In genomic region chr2:115897559-115897958, GRCm38 (mm10) we compare ENCODE assay signal across 16 mouse cellular contexts.
A peak's percentile ranks its signal among the peaks of the same experiment; 100 is the strongest.
DNase-seq lines count a peak whose midpoint lies in the region; ATAC-seq lines count a peak whose summit lies in the region.
"Had no signal": no experiment of that assay in that cellular context is flagged by ENCODE, and none has a peak within 500 bp of the region (broad histone marks: within the 10 kb centered on the region; RNA-seq: fewer than 3 reads in every experiment).

No protein-coding gene starts in this region.

- peak overlapping the region; percentile 38; the same call in 1 of the 2 replicates for H3K9ac ChIP-seq in forebrain, embryonic 13.5 days
- no peak overlapping the region for H3K9ac ChIP-seq in limb, embryonic 11.5 days (ENCODE audit: low read length)
- H3K9ac ChIP-seq in hindbrain, embryonic 14.5 days: peak overlapping the region; percentile 14; the same call in 1 of the 2 replicates
- no peak overlapping the region for H3K9ac ChIP-seq in neural tube, embryonic 12.5 days
- H3K9ac ChIP-seq in liver, embryonic 12.5 days: no peak overlapping the region
- H3K9ac ChIP-seq: embryonic facial prominence, embryonic 15.5 days; heart, embryonic 12.5 days; lung, embryonic 14.5 days had no signal

- WGBS in forebrain, embryonic 13.5 days: 28% methylated on average over 5 of the region's 5 CpGs
- 38% methylated on average over 5 of the region's 5 CpGs for WGBS in forebrain, embryonic 10.5 days
- 9% methylated on average over 5 of the region's 5 CpGs for WGBS in limb, embryonic 11.5 days
- WGBS in limb, embryonic 10.5 days: 34% methylated on average over 5 of the region's 5 CpGs
- WGBS in hindbrain, embryonic 14.5 days: 29% methylated on average over 5 of the region's 5 CpGs
- WGBS in neural tube, embryonic 12.5 days: 14% methylated on average over 5 of the region's 5 CpGs
- 71% methylated on average over 5 of the region's 5 CpGs for WGBS in liver, embryonic 12.5 days (ENCODE audit: insufficient replicate concordance)

- no peak overlapping the region for H3K4me2 ChIP-seq in forebrain, embryonic 13.5 days
- no peak overlapping the region for H3K4me2 ChIP-seq in limb, embryonic 11.5 days (ENCODE audit: low read depth, severe bottlenecking)
- H3K4me2 ChIP-seq in hindbrain, embryonic 14.5 days (replicated peaks): peak overlapping the region; percentile 31
- peak overlapping the region; percentile 7; the same call in 1 of the 2 replicates for H3K4me2 ChIP-seq in neural tube, embryonic 12.5 days (replicated peaks)
- H3K4me2 ChIP-seq in liver, embryonic 12.5 days: no peak overlapping the region
- H3K4me2 ChIP-seq: embryonic facial prominence, embryonic 15.5 days; heart, embryonic 12.5 days; lung, embryonic 14.5 days had no signal

- no peak for ATAC-seq in forebrain, embryonic 13.5 days
- peak; percentile 68; the same call in 1 of the 2 replicates for ATAC-seq in limb, embryonic 11.5 days (ENCODE audit: insufficient number of reproducible peaks, low FRiP score, low TSS enrichment, low read depth)
- peak; percentile 64 for ATAC-seq in hindbrain, embryonic 14.5 days (ENCODE audit: low FRiP score)
- ATAC-seq in neural tube, embryonic 12.5 days (ENCODE audit: low FRiP score, low read depth): peak; percentile 51
- no peak for ATAC-seq in liver, embryonic 12.5 days
- ATAC-seq: inflammation-experienced regulatory T-cells, adult 6 months had no signal

- 0 out of 2 replicates have a peak, but pooled peaks cover 6% of the 10 kb centered on the region for H3K36me3 ChIP-seq in forebrain, embryonic 13.5 days (ENCODE audit: poor library complexity, severe bottlenecking)
- no peaks in the 10 kb centered on the region for H3K36me3 ChIP-seq in forebrain, embryonic 10.5 days (replicated peaks)
- no peaks in the 10 kb centered on the region for H3K36me3 ChIP-seq in limb, embryonic 11.5 days (ENCODE audit: control insufficient read depth, insufficient read depth, low read length)
- H3K36me3 ChIP-seq in limb, embryonic 10.5 days: no peaks in the 10 kb centered on the region
- H3K36me3 ChIP-seq in hindbrain, embryonic 14.5 days (replicated peaks; ENCODE audit: control insufficient read depth, insufficient read depth): no peaks in the 10 kb centered on the region
- H3K36me3 ChIP-seq in neural tube, embryonic 12.5 days: no peaks in the 10 kb centered on the region
- no peaks in the 10 kb centered on the region for H3K36me3 ChIP-seq in liver, embryonic 12.5 days
- H3K36me3 ChIP-seq: embryonic facial prominence, embryonic 15.5 days had no signal

- DNase-seq in forebrain, embryonic 10.5 days (ENCODE audit: extremely low spot score, low spot score): no peak
- DNase-seq in limb, embryonic 11.5 days (ENCODE audit: low spot score): peak; percentile 52
- DNase-seq in limb, embryonic 10.5 days (ENCODE audit: low spot score): no peak
- DNase-seq in hindbrain, embryonic 14.5 days (ENCODE audit: low spot score): peak; percentile 85
- DNase-seq in thymus, postnatal 14 days: no peak
- DNase-seq: cerebellum, adult 9-11 months; gastrocnemius, postnatal 10 days; lung, embryonic 14.5 days; thymus, postnatal 36 days had no signal

- no peak overlapping the region for H3K4me3 ChIP-seq in forebrain, embryonic 13.5 days
- H3K4me3 ChIP-seq in forebrain, embryonic 10.5 days: no peak overlapping the region
- no peak overlapping the region for H3K4me3 ChIP-seq in limb, embryonic 11.5 days (ENCODE audit: low read depth, low read length)
- H3K4me3 ChIP-seq in limb, embryonic 10.5 days: no peak overlapping the region
- no peak overlapping the region for H3K4me3 ChIP-seq in hindbrain, embryonic 14.5 days (replicated peaks; ENCODE audit: low read length)
- no peak overlapping the region for H3K4me3 ChIP-seq in neural tube, embryonic 12.5 days
- no peak overlapping the region for H3K4me3 ChIP-seq in liver, embryonic 12.5 days
- H3K4me3 ChIP-seq: embryonic facial prominence, embryonic 15.5 days; heart, embryonic 12.5 days; megakaryocyte, embryonic 14.5 days had no signal

- no peaks in the 10 kb centered on the region for H3K9me3 ChIP-seq in forebrain, embryonic 13.5 days (replicated peaks)
- no peaks in the 10 kb centered on the region for H3K9me3 ChIP-seq in forebrain, embryonic 10.5 days
- no peaks in the 10 kb centered on the region for H3K9me3 ChIP-seq in limb, embryonic 11.5 days (ENCODE audit: control insufficient read depth, low read length)
- no peaks in the 10 kb centered on the region for H3K9me3 ChIP-seq in limb, embryonic 10.5 days (replicated peaks)
- no peaks in the 10 kb centered on the region for H3K9me3 ChIP-seq in hindbrain, embryonic 14.5 days (ENCODE audit: control insufficient read depth, low read length)
- H3K9me3 ChIP-seq in neural tube, embryonic 12.5 days: no peaks in the 10 kb centered on the region
- H3K9me3 ChIP-seq in liver, embryonic 12.5 days (replicated peaks): no peaks in the 10 kb centered on the region
- H3K9me3 ChIP-seq: embryonic facial prominence, embryonic 15.5 days; heart, embryonic 12.5 days had no signal

- no peaks in the 10 kb centered on the region for H3K27me3 ChIP-seq in forebrain, embryonic 13.5 days
- no peaks in the 10 kb centered on the region for H3K27me3 ChIP-seq in forebrain, embryonic 10.5 days (ENCODE audit: poor library complexity, severe bottlenecking)
- H3K27me3 ChIP-seq in limb, embryonic 11.5 days (ENCODE audit: control insufficient read depth, insufficient read depth, low read length): peaks cover 5% of the 10 kb centered on the region
- peaks cover 29% of the 10 kb centered on the region; the same call in 1 of the 2 replicates for H3K27me3 ChIP-seq in limb, embryonic 10.5 days (ENCODE audit: low read depth, poor library complexity, severe bottlenecking)
- H3K27me3 ChIP-seq in hindbrain, embryonic 14.5 days (ENCODE audit: control insufficient read depth, insufficient read depth, low read length): no peaks in the 10 kb centered on the region
- H3K27me3 ChIP-seq in neural tube, embryonic 12.5 days (replicated peaks): no peaks in the 10 kb centered on the region
- H3K27me3 ChIP-seq in liver, embryonic 12.5 days (replicated peaks): no peaks in the 10 kb centered on the region
- H3K27me3 ChIP-seq: embryonic facial prominence, embryonic 15.5 days; heart, embryonic 12.5 days; megakaryocyte, embryonic 14.5 days had no signal

- peaks cover 88% of the 10 kb centered on the region for H3K4me1 ChIP-seq in forebrain, embryonic 13.5 days
- peaks cover 44% of the 10 kb centered on the region for H3K4me1 ChIP-seq in forebrain, embryonic 10.5 days
- peaks cover 10% of the 10 kb centered on the region for H3K4me1 ChIP-seq in limb, embryonic 11.5 days (ENCODE audit: control insufficient read depth, insufficient read depth, low read length)
- peaks cover 51% of the 10 kb centered on the region for H3K4me1 ChIP-seq in limb, embryonic 10.5 days
- H3K4me1 ChIP-seq in hindbrain, embryonic 14.5 days (replicated peaks; ENCODE audit: control insufficient read depth, insufficient read depth, low read length): peaks cover 58% of the 10 kb centered on the region
- peaks cover 58% of the 10 kb centered on the region for H3K4me1 ChIP-seq in neural tube, embryonic 12.5 days
- H3K4me1 ChIP-seq in liver, embryonic 12.5 days: no peaks in the 10 kb centered on the region
- H3K4me1 ChIP-seq: megakaryocyte, embryonic 14.5 days had no signal

- H3K27ac ChIP-seq in forebrain, embryonic 13.5 days: peak overlapping the region; percentile 41
- H3K27ac ChIP-seq in forebrain, embryonic 10.5 days: no peak overlapping the region
- H3K27ac ChIP-seq in limb, embryonic 11.5 days (replicated peaks; ENCODE audit: low read depth, low read length): no peak overlapping the region
- H3K27ac ChIP-seq in limb, embryonic 10.5 days: no peak overlapping the region
- H3K27ac ChIP-seq in hindbrain, embryonic 14.5 days: peak overlapping the region; percentile 78
- H3K27ac ChIP-seq in neural tube, embryonic 12.5 days: no peak overlapping the region
- no peak overlapping the region for H3K27ac ChIP-seq in liver, embryonic 12.5 days
- H3K27ac ChIP-seq: embryonic facial prominence, embryonic 15.5 days had no signal

Comparison
In these comparisons a context has a peak if more than half of its experiments do, and no peak if none do; other contexts are left out.
1. H3K27ac ChIP-seq: peak in forebrain, embryonic 13.5 days (single experiment) and hindbrain, embryonic 14.5 days (single experiment); none in forebrain, embryonic 10.5 days (single experiment), limb, embryonic 11.5 days (single experiment), limb, embryonic 10.5 days (single experiment), neural tube, embryonic 12.5 days (single experiment) and liver, embryonic 12.5 days (single experiment).
2. DNase-seq: peak in limb, embryonic 11.5 days (single experiment) and hindbrain, embryonic 14.5 days (single experiment); none in forebrain, embryonic 10.5 days (single experiment), limb, embryonic 10.5 days (single experiment) and thymus, postnatal 14 days (single experiment).
3. ATAC-seq: peak in limb, embryonic 11.5 days (single experiment), hindbrain, embryonic 14.5 days (single experiment) and neural tube, embryonic 12.5 days (single experiment); none in forebrain, embryonic 13.5 days (single experiment) and liver, embryonic 12.5 days (single experiment).
4. H3K4me2 ChIP-seq: peak in hindbrain, embryonic 14.5 days (single experiment) and neural tube, embryonic 12.5 days (single experiment); none in forebrain, embryonic 13.5 days (single experiment), limb, embryonic 11.5 days (single experiment) and liver, embryonic 12.5 days (single experiment).
5. H3K9ac ChIP-seq: peak in forebrain, embryonic 13.5 days (single experiment) and hindbrain, embryonic 14.5 days (single experiment); none in limb, embryonic 11.5 days (single experiment), neural tube, embryonic 12.5 days (single experiment) and liver, embryonic 12.5 days (single experiment).